Mouse (Mus musculus): ENCODE data around the gene Rnase10. TPM values are rescaled to one million over a fixed set of nuclear protein-coding genes. Genes with fewer than 3 reads are reported as not detected.
A peak's percentile ranks its signal among the peaks of the same experiment; 100 is the strongest.

The Rnase10 gene
- total and polyA plus RNA-seq, 3 experiments = not detected

DNA sequence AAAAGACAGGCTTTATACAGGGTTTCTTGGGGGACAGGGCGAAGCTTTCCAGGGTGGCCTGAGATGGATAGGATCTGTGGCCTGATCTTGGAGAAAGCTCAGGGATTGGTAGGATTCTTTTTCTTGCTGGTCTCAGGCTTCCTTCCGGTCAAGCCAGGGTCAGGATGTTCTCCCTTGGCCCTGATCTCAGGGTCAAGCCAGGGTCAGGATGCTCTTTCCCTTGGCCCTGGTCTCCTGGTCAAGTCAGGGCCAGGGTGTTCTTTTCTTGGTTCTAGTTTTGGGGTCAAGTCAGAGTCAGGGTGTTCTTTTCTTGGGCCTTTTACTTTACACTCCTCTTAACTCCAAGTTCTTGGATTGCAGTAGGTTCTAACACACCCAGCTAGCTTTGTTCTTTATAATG is 19.9 kb upstream of the Rnase10 start:
- no peak for DNase-seq (ENCODE audit: extremely low read depth)
- Histone ChIP-seq H3K79me2 (replicated peaks; ENCODE audit: control insufficient read depth, extremely low read depth, insufficient read depth, poor library complexity, severe bottlenecking) (no peaks in the 10 kb centered on the region), H3K4me3 (replicated peaks in 1 of 3; ENCODE audit: low read depth in 2 of 3, low read length in 2 of 3, poor library complexity in 1 of 3) (no peak overlapping the region), H3K9me3 (replicated peaks; ENCODE audit: low read length) (peaks cover 5% of the 10 kb centered on the region), H3K4me2 (ENCODE audit: insufficient read depth, low read depth, poor library complexity, severe bottlenecking) (no peak overlapping the region), H3K4me1 (ENCODE audit: control insufficient read depth in 1 of 2, insufficient read depth in 2 of 2) (peaks cover 0 to 11% of the 10 kb centered on the region in 2 experiments; a peak in 2 of 4 replicates), H3K27ac (ENCODE audit: insufficient read depth, low read depth) (no peak overlapping the region), H3K27me3 (replicated peaks) (no peaks in the 10 kb centered on the region), H3K9ac (ENCODE audit: insufficient read depth, low read depth) (no peak overlapping the region), H3K36me3 (replicated peaks in 1 of 2; ENCODE audit: control insufficient read depth in 1 of 2, insufficient read depth in 1 of 2, low read length in 1 of 2) (no peaks in the 10 kb centered on the region)
- in situ Hi-C loops (cut with MboI; ENCODE audit: low pct_ligation_motif_present, low pct_unique_long_range_greater_than_20kb, low sequenced_read_pairs) (no loop called here), dilution Hi-C loops (cut with MboI; ENCODE audit: extremely low pct_ligation_motif_present, extremely low pct_unique_long_range_greater_than_20kb, low sequenced_read_pairs) (no loop called here)
- TF ChIP-seq MAFK (IDR thresholded peaks at IDR 0.05; ENCODE audit: insufficient replicate concordance, low read length) (no peak), MYC (IDR thresholded peaks at IDR 0.05; ENCODE audit: low read depth, low read length) (no peak), TBP (conservative IDR thresholded peaks at IDR 0.05; ENCODE audit: low read depth, low read length) (no peak), RAD21 (IDR thresholded peaks at IDR 0.05; ENCODE audit: low read depth, low read length) (no peak)

DNA sequence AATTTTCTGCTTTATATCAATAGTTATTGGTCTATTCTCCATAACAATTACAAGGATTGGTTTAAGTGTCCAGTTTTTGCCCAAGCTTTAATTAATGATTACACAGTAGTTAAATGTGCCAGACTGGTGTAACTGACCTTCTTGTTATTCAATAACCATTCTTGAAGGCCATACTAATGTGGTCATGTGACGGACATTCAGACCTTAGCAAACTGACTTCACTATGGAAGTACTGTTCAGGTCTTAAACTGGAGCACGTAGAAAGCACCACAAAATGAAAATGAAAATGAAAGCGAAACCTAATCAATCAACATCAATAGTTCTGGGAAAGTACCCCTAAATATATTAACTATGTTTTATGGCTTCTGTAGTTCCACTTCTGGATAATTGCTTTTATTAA is 16.5 kb upstream of the Rnase10 start:
- no peak overlapping the region; the same call in 1 of the 2 replicates for H3K9ac ChIP-seq (ENCODE audit: insufficient read depth, low read depth)
- dilution Hi-C loops (cut with MboI; ENCODE audit: extremely low pct_ligation_motif_present, extremely low pct_unique_long_range_greater_than_20kb, low sequenced_read_pairs) = no loop called here
- H3K4me3 ChIP-seq (replicated peaks in 1 of 3; ENCODE audit: low read depth in 2 of 3, low read length in 2 of 3, poor library complexity in 1 of 3) = no peak overlapping the region
- no peak overlapping the region for H3K27ac ChIP-seq (ENCODE audit: insufficient read depth, low read depth)
- H3K36me3 ChIP-seq (replicated peaks in 1 of 2; ENCODE audit: control insufficient read depth in 1 of 2, insufficient read depth in 1 of 2, low read length in 1 of 2) = no peaks in the 10 kb centered on the region
- no peaks in the 10 kb centered on the region for H3K9me3 ChIP-seq (replicated peaks; ENCODE audit: low read length)
- DNase-seq (ENCODE audit: extremely low read depth) = peak; percentile 41
- H3K79me2 ChIP-seq (replicated peaks; ENCODE audit: control insufficient read depth, extremely low read depth, insufficient read depth, poor library complexity, severe bottlenecking) = no peaks in the 10 kb centered on the region
- TF ChIP-seq UBTF (IDR thresholded peaks at IDR 0.05; ENCODE audit: low read depth, low read length) (no peak), NRF1 (IDR thresholded peaks at IDR 0.05; ENCODE audit: low read depth, low read length) (no peak), IRF4 (IDR thresholded peaks at IDR 0.05; ENCODE audit: low read depth, low read length) (peak; percentile 91), E2F4 (IDR thresholded peaks at IDR 0.05; ENCODE audit: insufficient replicate concordance, low read depth, low read length) (no peak), RCOR1 (conservative IDR thresholded peaks at IDR 0.05; ENCODE audit: low read depth, low read length) (no peak; the same call in 1 of the 2 replicates), ETS1 (conservative IDR thresholded peaks at IDR 0.05; ENCODE audit: low read depth, low read length) (peak; percentile 82), CHD2 (IDR thresholded peaks at IDR 0.05; ENCODE audit: low read length) (no peak), HCFC1 (IDR thresholded peaks at IDR 0.05; ENCODE audit: low read depth, low read length) (no peak; the same call in 1 of the 2 replicates), BHLHE40 (IDR thresholded peaks at IDR 0.05; ENCODE audit: low read depth, low read length) (peak; percentile 70), MAFK (IDR thresholded peaks at IDR 0.05; ENCODE audit: insufficient replicate concordance, low read length) (no peak), CHD1 (IDR thresholded peaks at IDR 0.05; ENCODE audit: low read depth, low read length) (no peak), USF1 (IDR thresholded peaks at IDR 0.05; ENCODE audit: low read depth, low read length) (peak; percentile 75), SMC3 (IDR thresholded peaks at IDR 0.05; ENCODE audit: low read depth, low read length) (no peak), EP300 (IDR thresholded peaks at IDR 0.05; ENCODE audit: low read length) (peak; percentile 41; the same call in 1 of the 2 replicates), TBP (conservative IDR thresholded peaks at IDR 0.05; ENCODE audit: low read depth, low read length) (0 out of 2 replicates have a peak, but pooled peaks have one; percentile 12), MAZ (IDR thresholded peaks at IDR 0.05; ENCODE audit: low read depth, low read length) (no peak), NELFE (IDR thresholded peaks at IDR 0.05; ENCODE audit: low read depth, low read length) (no peak), TCF12 (IDR thresholded peaks at IDR 0.05; ENCODE audit: low read depth, low read length) (no peak; the same call in 1 of the 2 replicates), USF2 (conservative IDR thresholded peaks at IDR 0.05; ENCODE audit: low read depth, low read length) (peak; percentile 70)
- H3K4me2 ChIP-seq (ENCODE audit: insufficient read depth, low read depth, poor library complexity, severe bottlenecking) = no peak overlapping the region
- in situ Hi-C loops (cut with MboI; ENCODE audit: low pct_ligation_motif_present, low pct_unique_long_range_greater_than_20kb, low sequenced_read_pairs) = no loop called here
- peaks cover 0 to 11% of the 10 kb centered on the region in 2 experiments; a peak in 2 of 4 replicates for H3K4me1 ChIP-seq (ENCODE audit: control insufficient read depth in 1 of 2, insufficient read depth in 2 of 2)
- H3K27me3 ChIP-seq (replicated peaks) = no peaks in the 10 kb centered on the region
